Mouse (Mus musculus): ENCODE measurements around the gene Cmtm1. TPM values are rescaled to one million over a fixed set of nuclear protein-coding genes. Genes with fewer than 3 reads are reported as not detected.
"Not testable (repeated sequence)": the region's sequence is repeated elsewhere in the genome, so short reads cannot be mapped to it uniquely, and the experiment has no call there.

The Cmtm1 gene
- total and polyA plus RNA-seq, 2 experiments from 2014 or later, result not detected

DNA sequence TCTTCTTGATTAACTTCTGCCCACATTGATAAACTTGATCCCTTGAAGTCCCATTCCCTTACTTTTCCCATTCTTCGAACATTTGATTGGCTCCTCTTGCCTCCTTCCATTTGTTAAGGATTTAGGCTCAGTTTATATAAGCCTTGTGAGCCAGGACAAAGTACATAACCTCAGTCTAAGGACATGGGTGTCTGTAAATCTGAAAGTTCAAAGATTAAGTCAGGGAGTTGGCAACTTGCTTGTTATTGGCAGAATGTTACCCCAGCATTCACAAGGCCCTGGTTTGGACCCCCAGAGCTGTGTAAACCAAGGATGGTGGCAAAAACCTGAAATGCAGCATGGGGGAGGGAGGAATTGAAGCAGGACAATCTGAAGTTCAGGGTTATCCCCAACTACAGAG, 15.5 kb downstream of the Cmtm1 start:
- TF ChIP-seq EP300 (IDR thresholded peaks at IDR 0.05; ENCODE audit: low read depth) (no peak), CTCF (IDR thresholded peaks at IDR 0.05; ENCODE audit: low read depth) (no peak)
- Histone ChIP-seq H3K27me3 (ENCODE audit: control insufficient read depth, insufficient read depth, low read length) (no peaks in the 10 kb centered on the region), H3K9ac (replicated peaks; ENCODE audit: low read depth, low read length) (no peak overlapping the region), H3K4me3 (ENCODE audit: low read depth, low read length) (no peak overlapping the region), H3K27ac (ENCODE audit: low read depth) (no peak overlapping the region), H3K4me1 (ENCODE audit: control insufficient read depth, insufficient read depth) (no peaks in the 10 kb centered on the region), H3K4me2 (ENCODE audit: low read depth, low read length) (no peak overlapping the region), H3K36me3 (replicated peaks; ENCODE audit: control insufficient read depth, insufficient read depth, low read length) (no peaks in the 10 kb centered on the region), H3K9me3 (replicated peaks; ENCODE audit: control insufficient read depth, low read length) (no peaks in the 10 kb centered on the region)
- no peak for DNase-seq (ENCODE audit: low spot score)
- ATAC-seq (ENCODE audit: insufficient read depth, low read depth), result no peak
- WGBS, result 70% methylated on average over 1 of the region's 1 CpGs

- 71% methylated on average over 9 of the region's 12 CpGs for WGBS
- not testable (repeated sequence) for DNase-seq (ENCODE audit: low spot score); H3K36me3 ChIP-seq (replicated peaks; ENCODE audit: control insufficient read depth, insufficient read depth, low read length); ATAC-seq (ENCODE audit: insufficient read depth, low read depth); H3K9me3 ChIP-seq (replicated peaks; ENCODE audit: control insufficient read depth, low read length); H3K4me1 ChIP-seq (ENCODE audit: control insufficient read depth, insufficient read depth); H3K9ac ChIP-seq (replicated peaks; ENCODE audit: low read depth, low read length); H3K4me3 ChIP-seq (ENCODE audit: low read depth, low read length); H3K4me2 ChIP-seq (ENCODE audit: low read depth, low read length); H3K27me3 ChIP-seq (ENCODE audit: control insufficient read depth, insufficient read depth, low read length); H3K27ac ChIP-seq (ENCODE audit: low read depth)
Measured at GRCm38 (mm10) chr8:104293081-104293480, 16.9 kb downstream of the Cmtm1 start, which contains the start of gene Cmtm2a. Gene Cmtm2a, minus strand, starts transcription at chr8:104293181.

DNA sequence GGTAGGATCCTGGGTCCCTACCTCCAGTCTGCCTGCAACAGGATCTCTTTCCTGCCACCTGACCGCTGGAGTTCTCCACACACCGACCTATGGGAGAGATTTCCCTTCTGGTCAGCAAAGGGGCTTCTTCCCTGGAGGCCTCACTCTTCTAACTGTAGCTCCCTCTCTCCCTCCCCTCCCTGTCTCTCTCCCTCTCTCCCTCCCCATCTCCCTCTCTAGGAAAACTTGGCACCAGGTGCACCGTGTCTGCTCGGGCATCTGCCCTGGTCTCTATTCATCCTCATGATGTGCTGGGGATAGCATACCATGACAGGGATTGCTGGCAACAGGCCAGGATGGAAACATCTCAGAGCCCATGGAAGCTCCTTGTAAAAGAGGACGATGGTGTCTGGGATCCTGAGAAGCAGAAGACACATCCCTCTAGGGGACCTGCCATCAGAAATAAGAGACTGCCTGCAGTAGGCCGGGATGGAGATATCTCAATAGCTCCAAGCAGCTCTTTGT, 41.0 kb downstream of the Cmtm1 start:
- Histone ChIP-seq H3K4me1 (ENCODE audit: control insufficient read depth, insufficient read depth) (no peaks in the 10 kb centered on the region), H3K36me3 (replicated peaks; ENCODE audit: control insufficient read depth, insufficient read depth, low read length) (0 out of 2 replicates have a peak, but pooled peaks cover 2% of the 10 kb centered on the region), H3K9me3 (replicated peaks; ENCODE audit: control insufficient read depth, low read length) (no peaks in the 10 kb centered on the region), H3K27me3 (ENCODE audit: control insufficient read depth, insufficient read depth, low read length) (no peaks in the 10 kb centered on the region), H3K27ac (ENCODE audit: low read depth) (no peak overlapping the region), H3K4me2 (ENCODE audit: low read depth, low read length) (no peak overlapping the region), H3K9ac (replicated peaks; ENCODE audit: low read depth, low read length) (no peak overlapping the region), H3K4me3 (ENCODE audit: low read depth, low read length) (no peak overlapping the region)
- TF ChIP-seq CTCF (IDR thresholded peaks at IDR 0.05; ENCODE audit: low read depth), result no peak
- TF ChIP-seq EP300 (IDR thresholded peaks at IDR 0.05; ENCODE audit: low read depth), result no peak
- WGBS, result 75% methylated on average over 6 of the region's 6 CpGs
- ATAC-seq (ENCODE audit: insufficient read depth, low read depth) (no peak), DNase-seq (ENCODE audit: low spot score) (no peak)

GRCm38 (mm10) chr8:104268368-104268767, 41.6 kb downstream of the Cmtm1 start:
- Histone ChIP-seq H3K4me2 (ENCODE audit: low read depth, low read length) (no peak overlapping the region), H3K9me3 (replicated peaks; ENCODE audit: control insufficient read depth, low read length) (no peaks in the 10 kb centered on the region), H3K27ac (ENCODE audit: low read depth) (no peak overlapping the region), H3K9ac (replicated peaks; ENCODE audit: low read depth, low read length) (no peak overlapping the region), H3K27me3 (ENCODE audit: control insufficient read depth, insufficient read depth, low read length) (no peaks in the 10 kb centered on the region), H3K4me1 (ENCODE audit: control insufficient read depth, insufficient read depth) (no peaks in the 10 kb centered on the region), H3K36me3 (replicated peaks; ENCODE audit: control insufficient read depth, insufficient read depth, low read length) (peaks cover 8% of the 10 kb centered on the region; the same call in 1 of the 2 replicates), H3K4me3 (ENCODE audit: low read depth, low read length) (no peak overlapping the region)
- DNase-seq (ENCODE audit: low spot score) (no peak), ATAC-seq (ENCODE audit: insufficient read depth, low read depth) (no peak)
- TF ChIP-seq CTCF (IDR thresholded peaks at IDR 0.05; ENCODE audit: low read depth) (no peak), EP300 (IDR thresholded peaks at IDR 0.05; ENCODE audit: low read depth) (no peak)

DNA sequence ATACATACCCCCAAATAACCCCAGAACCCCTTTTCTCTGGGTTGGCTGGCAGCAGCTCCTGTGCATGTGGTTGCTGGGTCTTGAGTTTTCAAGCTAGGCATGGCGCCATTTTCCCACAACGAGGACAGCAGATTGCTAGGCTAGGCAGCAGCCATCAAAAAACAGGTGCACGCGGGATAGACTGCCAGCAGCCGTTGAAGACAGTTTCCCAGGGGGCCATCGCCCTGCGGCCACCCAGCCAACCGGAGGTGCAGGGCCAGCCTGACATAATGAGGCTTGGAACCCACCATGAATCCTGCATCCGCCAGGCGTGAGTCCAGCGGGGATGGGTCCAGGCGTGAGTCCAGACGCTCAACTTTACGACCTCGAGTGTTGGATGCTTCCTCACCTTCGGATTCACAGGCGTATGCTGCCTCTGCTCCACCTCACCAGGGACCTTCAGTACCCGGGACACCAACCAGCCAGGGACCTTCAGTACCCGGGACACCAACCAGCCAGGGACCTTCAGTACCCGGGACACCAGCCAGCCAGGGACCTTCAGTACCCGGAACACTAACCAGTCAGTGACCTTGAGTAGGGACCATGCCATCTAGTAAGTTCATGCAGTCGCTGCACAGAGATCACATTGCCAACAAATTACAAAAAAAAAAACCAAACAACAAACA, 45.5 kb downstream of the Cmtm1 start:
- H3K27ac ChIP-seq (ENCODE audit: low read depth); ATAC-seq (ENCODE audit: insufficient read depth, low read depth); H3K9ac ChIP-seq (replicated peaks; ENCODE audit: low read depth, low read length); H3K9me3 ChIP-seq (replicated peaks; ENCODE audit: control insufficient read depth, low read length); H3K27me3 ChIP-seq (ENCODE audit: control insufficient read depth, insufficient read depth, low read length); DNase-seq (ENCODE audit: low spot score); H3K4me1 ChIP-seq (ENCODE audit: control insufficient read depth, insufficient read depth); H3K4me2 ChIP-seq (ENCODE audit: low read depth, low read length); H3K4me3 ChIP-seq (ENCODE audit: low read depth, low read length): not testable (repeated sequence)
- WGBS, result 95% methylated on average over 22 of the region's 22 CpGs
- peaks cover 13% of the 10 kb centered on the region for H3K36me3 ChIP-seq (replicated peaks; ENCODE audit: control insufficient read depth, insufficient read depth, low read length)

DNA sequence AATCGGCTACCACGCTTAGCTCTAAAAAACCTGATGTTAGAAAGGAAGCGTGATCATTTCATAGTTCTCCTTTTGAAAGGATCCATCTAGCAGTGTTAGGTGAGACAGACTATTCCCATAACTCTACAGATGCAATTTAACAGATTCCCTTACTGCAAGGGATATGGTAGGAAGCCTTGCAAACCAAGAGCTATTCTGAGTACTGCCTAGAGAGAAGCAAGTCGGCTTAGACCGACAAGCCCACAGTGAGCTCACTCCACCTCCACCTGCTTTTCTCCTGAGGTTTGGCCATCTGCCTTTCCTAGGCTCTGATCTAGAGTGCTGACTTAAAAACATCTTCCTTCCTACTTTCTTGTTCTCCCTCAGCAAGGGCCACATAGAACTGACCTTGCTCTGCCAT, 48.1 kb downstream of the Cmtm1 start:
- not testable (repeated sequence) for DNase-seq (ENCODE audit: low spot score); H3K4me2 ChIP-seq (ENCODE audit: low read depth, low read length); H3K27ac ChIP-seq (ENCODE audit: low read depth); ATAC-seq (ENCODE audit: insufficient read depth, low read depth); H3K4me3 ChIP-seq (ENCODE audit: low read depth, low read length); H3K9me3 ChIP-seq (replicated peaks; ENCODE audit: control insufficient read depth, low read length); H3K27me3 ChIP-seq (ENCODE audit: control insufficient read depth, insufficient read depth, low read length); H3K9ac ChIP-seq (replicated peaks; ENCODE audit: low read depth, low read length); H3K4me1 ChIP-seq (ENCODE audit: control insufficient read depth, insufficient read depth)
- WGBS, result 87% methylated on average over 5 of the region's 5 CpGs
- H3K36me3 ChIP-seq (replicated peaks; ENCODE audit: control insufficient read depth, insufficient read depth, low read length), result peaks cover 30% of the 10 kb centered on the region
